ENCODE assay signal across 13 mouse cellular contexts in genomic region chr19:53738701-53739131, GRCm38 (mm10).
DNase-seq lines count a peak whose midpoint lies in the region; ATAC-seq and TF ChIP-seq lines count a peak whose summit lies in the region.
"Had no signal": no experiment of that assay in that cellular context is flagged by ENCODE, and none has a peak within 500 bp of the region (broad histone marks: within the 10 kb centered on the region; RNA-seq: fewer than 3 reads in every experiment).

No protein-coding gene starts in this region.

- peak; percentile 32; the same call in 1 of the 2 replicates for ATAC-seq in heart, embryonic 16.5 days (replicated peaks; ENCODE audit: extremely low read depth, insufficient read depth, low FRiP score)
- ATAC-seq in granulocyte monocyte progenitor cell, adult 5-6 weeks (replicated peaks; ENCODE audit: poor library complexity, severe bottlenecking), result no peak

- no peaks in the 10 kb centered on the region for H3K27me3 ChIP-seq in kidney, adult 2 months (replicated peaks; ENCODE audit: control insufficient read depth, insufficient read depth, low read length)
- no peaks in the 10 kb centered on the region for H3K27me3 ChIP-seq in heart, embryonic 16.5 days (ENCODE audit: control insufficient read depth, insufficient read depth, low read length)

- no peak for TF ChIP-seq POLR2A in kidney, adult 2 months (IDR thresholded peaks at IDR 0.05; ENCODE audit: low read depth, low read length)

- H3K9ac ChIP-seq in heart, embryonic 16.5 days (ENCODE audit: low read length), result 0 out of 2 replicates have a peak overlapping the region, but pooled peaks have one; percentile 38
- H3K9ac ChIP-seq: hindbrain, embryonic 14.5 days had no signal

- no peak for TF ChIP-seq CTCF in kidney, adult 2 months (conservative IDR thresholded peaks at IDR 0.05; ENCODE audit: insufficient read depth, insufficient read length, low read depth, low read length)

- intact Hi-C loops in gastrocnemius, postnatal 36 days (cut with DNase I), result no loop called here

- WGBS in kidney, adult 2 months, result 69% methylated on average over 6 of the region's 6 CpGs
- WGBS in heart, embryonic 16.5 days, result 37% methylated on average over 6 of the region's 6 CpGs

- H3K4me2 ChIP-seq in heart, embryonic 16.5 days (ENCODE audit: low read depth, low read length), result peak overlapping the region; percentile 33; the same call in 1 of the 2 replicates
- H3K4me2 ChIP-seq: hindbrain, embryonic 14.5 days; liver, embryonic 11.5 days had no signal

- no peak overlapping the region for H3K27ac ChIP-seq in kidney, adult 2 months (ENCODE audit: insufficient read depth, low read depth, low read length)
- H3K27ac ChIP-seq in heart, embryonic 16.5 days (ENCODE audit: low read length), result peak overlapping the region; percentile 85
- H3K27ac ChIP-seq: hindbrain, embryonic 14.5 days; midbrain, embryonic 10.5 days had no signal

- H3K9me3 ChIP-seq in heart, embryonic 16.5 days (replicated peaks; ENCODE audit: control insufficient read depth, low read length), result no peaks in the 10 kb centered on the region
- H3K9me3 ChIP-seq: midbrain, embryonic 10.5 days had no signal

- no peak overlapping the region for H3K4me3 ChIP-seq in kidney, adult 2 months (ENCODE audit: insufficient read depth, low read depth, low read length)
- H3K4me3 ChIP-seq in heart, embryonic 16.5 days (ENCODE audit: low read length), result no peak overlapping the region
- H3K4me3 ChIP-seq: midbrain, embryonic 10.5 days had no signal

- peak; percentile 25 for DNase-seq in gastrocnemius, postnatal 10 days
- no peak for DNase-seq in gastrocnemius, postnatal 36 days
- peak; percentile 12 for DNase-seq in kidney, adult 2 months
- DNase-seq in kidney, adult 18-20 months, result no peak
- DNase-seq in skeletal muscle tissue, adult 2 months (ENCODE audit: low read depth, low spot score), result peak; percentile 61
- DNase-seq in ovary, postnatal 10 days (ENCODE audit: low spot score), result no peak
- DNase-seq: kidney, adult 11 months; lung, postnatal 10 days had no signal

- no peaks in the 10 kb centered on the region for H3K4me1 ChIP-seq in kidney, adult 2 months (ENCODE audit: control insufficient read depth, insufficient read depth, low read length)
- peaks cover 25% of the 10 kb centered on the region for H3K4me1 ChIP-seq in heart, embryonic 16.5 days (ENCODE audit: control insufficient read depth, insufficient read depth, low read length)

- no peaks in the 10 kb centered on the region for H3K36me3 ChIP-seq in kidney, adult 2 months (ENCODE audit: control insufficient read depth, insufficient read depth, low read length)
- no peaks in the 10 kb centered on the region for H3K36me3 ChIP-seq in heart, embryonic 16.5 days (ENCODE audit: control insufficient read depth, insufficient read depth)
- H3K36me3 ChIP-seq: midbrain, embryonic 10.5 days had no signal

Comparison
In these comparisons a context has a peak if more than half of its experiments do, and no peak if none do; other contexts are left out.
1. DNase-seq: peak in gastrocnemius, postnatal 10 days (single experiment), kidney, adult 2 months (single experiment) and skeletal muscle tissue, adult 2 months (single experiment); none in gastrocnemius, postnatal 36 days (0 of 2), kidney, adult 18-20 months (single experiment) and ovary, postnatal 10 days (single experiment).